Mouse (Mus musculus) liver, adult 2 months (tissue): ENCODE measurements around the gene 4933434E20Rik. TPM values are rescaled to one million over a fixed set of nuclear protein-coding genes. Genes with fewer than 3 reads are reported as not detected.
A peak's percentile ranks its signal among the peaks of the same experiment; 100 is the strongest.

Experiments used
- DNase-seq: peaks from one replicate; pipeline ENCODE4 v3.0.0-alpha.2; 2011; ENCODE audit warnings: low read depth, low spot score; ENCODE audit errors: extremely low read depth
- H3K27ac ChIP-seq: fragments of 200-500 bp; replicated peaks from 2 replicates; pipeline ENCODE4 v1.5.1; 2012; ENCODE audit warnings: low read depth, mild to moderate bottlenecking, control low read depth, inconsistent platforms, low read length; ENCODE audit not compliant: insufficient read depth
- H3K27me3 ChIP-seq: fragments of 200-500 bp; 2 replicates; pipeline ENCODE4 v1.6.1; 2012; ENCODE audit warnings: mild to moderate bottlenecking, moderate library complexity, low read length, inconsistent platforms; ENCODE audit not compliant: control insufficient read depth, insufficient read depth
- H3K36me3 ChIP-seq: fragments of 200-500 bp; 2 replicates; pipeline ENCODE4 v1.6.1; 2012; ENCODE audit warnings: low read length, inconsistent platforms; ENCODE audit not compliant: control insufficient read depth, insufficient read depth
- H3K4me1 ChIP-seq: fragments of 200-500 bp; 2 replicates; pipeline ENCODE4 v1.6.1; 2011; ENCODE audit warnings: low read length; ENCODE audit not compliant: control insufficient read depth, insufficient read depth
- H3K4me3 ChIP-seq: fragments of 200-500 bp; 2 replicates; pipeline ENCODE4 v1.5.1; 2011; ENCODE audit warnings: low read depth, mild to moderate bottlenecking, control low read depth, low read length, moderate library complexity; ENCODE audit not compliant: insufficient read depth
- H3K79me2 ChIP-seq: fragments of 200-500 bp; 2 replicates; pipeline ENCODE4 v1.6.1; 2012; ENCODE audit warnings: inconsistent platforms, mild to moderate bottlenecking, low read length, moderate library complexity; ENCODE audit not compliant: control insufficient read depth, insufficient read depth
- H3K9ac ChIP-seq: fragments of 200-500 bp; 2 replicates; pipeline ENCODE4 v1.6.1; 2012; ENCODE audit warnings: low read depth, mild to moderate bottlenecking, control low read depth, inconsistent platforms, low read length
- CTCF ChIP-seq: fragments of 200-500 bp; IDR thresholded peaks from 2 replicates; pipeline ENCODE4 v1.5.1; 2011; ENCODE audit warnings: low read depth, low read length, control low read depth
- POLR2A ChIP-seq: fragments of 200-500 bp; IDR thresholded peaks from 2 replicates; pipeline ENCODE4 v1.6.1; 2011; ENCODE audit warnings: low read length, control low read depth; ENCODE audit not compliant: insufficient read depth; ENCODE audit errors: extremely low read depth
- WGBS: fragments of 180-500 bp; shearing (Covaris S2); methylation state at CpG from one replicate; pipeline ENCODE4 v1.1.7; 2018; 5-methylcytosine and 5-hydroxymethylcytosine counted together
- polyA plus RNA-seq: library from polyadenylated mRNA; depleted of rRNA; stranded (reverse); fragments of >200 nt; gene quantifications from 2 replicates; pipeline ENCODE4 v1.2.3, GENCODE M21; 2012
- total RNA-seq: library from RNA; depleted of rRNA; stranded (reverse); fragments of >200 nt; gene quantifications from 2 replicates; pipeline ENCODE4 v1.2.3, GENCODE M21; 2014

4933434E20Rik gene
- total and polyA plus RNA-seq, 2 experiments: 24.2 to 67.9 TPM

DNA sequence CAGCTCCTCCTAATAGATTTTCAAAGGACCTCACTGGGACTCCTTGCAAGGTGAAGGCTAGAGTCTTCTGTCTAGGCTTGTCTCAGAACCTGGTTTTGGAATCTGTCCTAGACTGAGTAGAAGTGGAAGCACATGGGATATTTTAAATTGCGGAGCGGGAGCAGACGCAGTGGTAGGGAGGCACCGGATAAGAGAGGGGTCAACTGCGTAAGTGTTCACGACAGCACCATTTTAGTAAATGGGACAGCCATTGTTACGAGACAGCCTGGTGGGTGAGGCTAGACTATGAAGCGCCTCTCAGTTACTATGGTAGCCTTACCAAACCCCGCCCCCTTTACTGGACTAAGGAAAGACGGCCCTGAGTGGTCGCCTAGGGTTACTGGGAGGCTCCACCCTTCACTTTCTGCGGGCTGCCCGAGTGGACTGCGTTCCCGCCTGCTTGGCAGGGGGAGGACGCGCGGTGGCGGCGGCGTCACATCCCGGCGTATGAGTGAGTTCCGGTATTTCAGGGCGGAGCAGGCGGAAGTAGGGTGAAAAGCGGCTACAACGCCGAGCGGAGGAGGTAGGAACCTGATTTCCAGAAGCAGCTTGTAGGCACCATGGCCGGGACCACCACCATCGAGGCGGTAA lies 27.8 kb downstream of the 4933434E20Rik start:
- Histone ChIP-seq H3K4me3 (peak overlapping the region; percentile 92), H3K9ac (peak overlapping the region; percentile 87), H3K36me3 (no peaks in the 10 kb centered on the region), H3K4me1 (peaks cover 24% of the 10 kb centered on the region), H3K27ac (peak overlapping the region; percentile 86), H3K27me3 (no peaks in the 10 kb centered on the region), H3K79me2 (peaks cover 13% of the 10 kb centered on the region; the same call in 1 of the 2 replicates)
- DNase-seq: peak; percentile 90
- TF ChIP-seq POLR2A: peak; percentile 58; the same call in 1 of the 2 replicates
- no peak for TF ChIP-seq CTCF
- WGBS: under 1% methylated on average over 33 of the region's 33 CpGs

DNA sequence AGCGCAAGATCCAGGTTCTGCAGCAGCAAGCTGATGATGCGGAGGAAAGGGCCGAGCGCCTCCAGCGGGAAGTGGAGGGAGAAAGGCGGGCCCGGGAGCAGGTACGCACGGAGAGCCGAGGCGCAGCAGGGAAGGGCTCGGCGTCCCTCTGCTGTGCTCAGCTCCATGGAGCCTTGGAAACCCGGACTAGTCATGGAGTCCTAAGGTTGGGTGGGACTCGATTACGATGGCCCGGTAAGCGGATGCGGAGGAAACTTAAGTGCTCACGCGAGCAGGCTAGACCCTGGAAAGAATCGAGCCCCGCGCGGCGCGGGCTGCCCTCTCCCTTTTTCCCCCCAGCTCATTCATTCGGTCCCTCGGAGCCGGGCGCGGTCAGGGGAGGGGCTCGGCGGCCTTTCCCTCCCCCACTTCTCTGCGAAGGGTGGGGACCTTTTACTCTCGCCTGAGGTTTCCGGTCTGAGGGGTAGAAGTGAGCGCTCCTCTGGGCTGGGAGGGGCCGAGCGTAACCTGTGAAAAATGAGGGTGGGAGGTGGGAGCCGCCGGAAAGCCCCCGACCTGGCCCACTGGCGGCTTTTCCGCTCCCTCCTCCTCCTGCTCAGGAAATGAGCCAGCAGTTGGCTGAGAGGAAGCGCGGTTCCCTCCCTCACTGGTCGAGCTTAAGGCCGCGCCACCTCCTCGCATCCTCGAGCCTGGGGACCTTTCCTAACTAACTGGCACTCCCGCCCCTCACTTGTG lies 28.5 kb downstream of the 4933434E20Rik start:
- peak overlapping the region; percentile 86 for H3K27ac ChIP-seq
- peak overlapping the region; percentile 87 for H3K9ac ChIP-seq
- no peaks in the 10 kb centered on the region for H3K27me3 ChIP-seq
- peaks cover 19% of the 10 kb centered on the region; the same call in 1 of the 2 replicates for H3K79me2 ChIP-seq
- H3K4me1 ChIP-seq: peaks cover 30% of the 10 kb centered on the region
- no peak for TF ChIP-seq POLR2A
- no peak for TF ChIP-seq CTCF
- peak overlapping the region; percentile 92 for H3K4me3 ChIP-seq
- under 1% methylated on average over 53 of the region's 53 CpGs for WGBS
- DNase-seq: peak; percentile 62
- H3K36me3 ChIP-seq: no peaks in the 10 kb centered on the region

DNA sequence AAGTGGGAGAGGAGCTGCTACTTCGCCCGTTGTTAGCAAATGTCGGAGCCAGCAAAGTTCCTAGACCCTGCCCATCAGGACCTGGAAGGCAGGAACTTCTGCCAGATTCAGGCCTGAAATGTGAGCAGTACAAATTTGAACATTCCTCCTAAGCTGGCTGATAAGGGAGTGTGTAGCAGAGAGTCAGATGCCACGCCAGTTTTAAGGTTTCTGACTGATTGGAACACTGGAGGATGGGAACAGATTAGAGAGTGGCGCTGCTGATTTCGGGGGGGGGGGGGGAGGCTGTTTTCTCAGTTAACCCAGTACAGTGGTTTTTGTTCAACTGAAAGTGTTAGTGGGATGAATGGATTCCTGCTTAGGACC lies 29.0 kb downstream of the 4933434E20Rik start:
- TF ChIP-seq CTCF (no peak), POLR2A (no peak)
- Histone ChIP-seq H3K9ac (peak overlapping the region; percentile 87), H3K36me3 (no peaks in the 10 kb centered on the region), H3K79me2 (peaks cover 25% of the 10 kb centered on the region; the same call in 1 of the 2 replicates), H3K4me3 (peak overlapping the region; percentile 92), H3K27me3 (no peaks in the 10 kb centered on the region), H3K4me1 (peaks cover 33% of the 10 kb centered on the region), H3K27ac (peak overlapping the region; percentile 86)
- no peak for DNase-seq
- under 1% methylated on average over 6 of the region's 6 CpGs for WGBS

DNA sequence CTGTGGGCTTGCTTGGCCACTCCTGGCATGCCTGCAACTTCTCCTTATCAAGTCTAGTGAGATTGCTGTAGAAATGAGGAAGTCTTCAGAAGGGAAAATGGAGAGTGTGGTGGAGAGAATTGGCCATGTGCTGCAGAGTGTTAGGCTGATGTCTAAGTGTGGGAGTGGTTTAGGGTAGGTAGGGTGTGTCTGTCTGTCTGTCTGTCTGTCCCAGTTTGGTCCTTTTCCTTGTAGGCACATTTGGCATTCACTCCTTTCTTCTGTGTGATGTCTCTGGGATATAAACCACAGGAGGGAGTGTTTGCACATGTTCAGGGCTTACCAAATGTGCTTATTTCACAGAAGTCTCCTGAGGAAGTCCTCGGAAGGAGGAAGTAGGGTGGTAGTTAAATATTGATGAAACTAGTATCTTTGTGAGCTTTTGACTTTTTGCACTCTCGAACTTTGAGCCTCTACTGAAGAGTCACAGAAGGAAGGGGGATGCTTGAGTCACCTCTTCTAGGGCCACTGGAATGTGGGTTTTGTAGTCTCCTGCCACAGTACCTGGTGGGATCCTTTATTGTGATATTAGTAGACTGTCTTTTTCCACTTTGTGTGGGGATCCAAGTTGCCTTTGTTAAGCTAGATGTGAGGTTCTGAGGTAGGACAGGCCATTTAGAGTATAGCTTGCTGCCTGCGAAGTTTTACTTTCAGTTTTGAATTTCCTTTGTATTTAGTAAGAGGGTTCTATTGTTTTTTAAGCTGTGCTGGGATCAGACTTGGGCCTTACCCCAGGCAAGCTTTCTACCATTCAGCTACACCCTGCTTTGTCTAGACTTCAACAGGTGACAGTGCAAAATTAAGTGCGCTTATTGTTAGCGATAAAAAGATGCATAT lies 30.2 kb downstream of the 4933434E20Rik start:
- no peaks in the 10 kb centered on the region for H3K27me3 ChIP-seq
- H3K36me3 ChIP-seq: peaks cover 2% of the 10 kb centered on the region
- peak overlapping the region; percentile 83 for H3K27ac ChIP-seq
- no peak for TF ChIP-seq CTCF
- peak overlapping the region; percentile 32 for H3K9ac ChIP-seq
- peak; percentile 81 for DNase-seq
- WGBS: 22% methylated on average over 5 of the region's 5 CpGs
- H3K4me3 ChIP-seq: peak overlapping the region; percentile 38
- peaks cover 38% of the 10 kb centered on the region for H3K4me1 ChIP-seq
- H3K79me2 ChIP-seq: peaks cover 25% of the 10 kb centered on the region; the same call in 1 of the 2 replicates

DNA sequence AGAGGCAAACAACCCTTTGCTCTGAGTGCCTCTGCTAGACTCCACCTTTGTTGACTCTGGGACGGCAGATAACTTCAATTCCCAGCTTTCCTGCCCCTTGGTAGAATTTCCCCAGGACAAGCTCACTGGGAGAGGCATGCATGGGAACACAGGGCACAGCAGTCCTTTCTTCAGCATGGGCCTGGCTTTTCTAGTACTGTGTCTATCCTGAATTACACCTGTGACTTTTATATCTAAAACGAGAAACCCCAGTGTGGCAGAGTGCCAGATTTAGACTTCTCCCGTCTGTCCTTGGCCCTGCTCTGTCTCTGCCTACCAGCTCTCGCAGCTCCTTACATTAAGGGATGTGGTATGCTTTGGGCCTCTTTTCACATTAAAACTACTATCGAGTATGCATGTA lies 31.6 kb downstream of the 4933434E20Rik start:
- H3K27me3 ChIP-seq: no peaks in the 10 kb centered on the region
- 5% methylated on average over 5 of the region's 5 CpGs for WGBS
- H3K4me1 ChIP-seq: peaks cover 38% of the 10 kb centered on the region
- peak overlapping the region; percentile 23 for H3K9ac ChIP-seq
- peak overlapping the region; percentile 83 for H3K27ac ChIP-seq
- peaks cover 11% of the 10 kb centered on the region for H3K36me3 ChIP-seq
- no peak for TF ChIP-seq POLR2A
- TF ChIP-seq CTCF: no peak
- H3K4me3 ChIP-seq: peak overlapping the region; percentile 17; the same call in 1 of the 2 replicates
- peak; percentile 72 for DNase-seq
- peaks cover 25% of the 10 kb centered on the region; the same call in 1 of the 2 replicates for H3K79me2 ChIP-seq
